Mouse (Mus musculus): ENCODE data around the gene Ccdc102a.

Ccdc102a gene

DNA sequence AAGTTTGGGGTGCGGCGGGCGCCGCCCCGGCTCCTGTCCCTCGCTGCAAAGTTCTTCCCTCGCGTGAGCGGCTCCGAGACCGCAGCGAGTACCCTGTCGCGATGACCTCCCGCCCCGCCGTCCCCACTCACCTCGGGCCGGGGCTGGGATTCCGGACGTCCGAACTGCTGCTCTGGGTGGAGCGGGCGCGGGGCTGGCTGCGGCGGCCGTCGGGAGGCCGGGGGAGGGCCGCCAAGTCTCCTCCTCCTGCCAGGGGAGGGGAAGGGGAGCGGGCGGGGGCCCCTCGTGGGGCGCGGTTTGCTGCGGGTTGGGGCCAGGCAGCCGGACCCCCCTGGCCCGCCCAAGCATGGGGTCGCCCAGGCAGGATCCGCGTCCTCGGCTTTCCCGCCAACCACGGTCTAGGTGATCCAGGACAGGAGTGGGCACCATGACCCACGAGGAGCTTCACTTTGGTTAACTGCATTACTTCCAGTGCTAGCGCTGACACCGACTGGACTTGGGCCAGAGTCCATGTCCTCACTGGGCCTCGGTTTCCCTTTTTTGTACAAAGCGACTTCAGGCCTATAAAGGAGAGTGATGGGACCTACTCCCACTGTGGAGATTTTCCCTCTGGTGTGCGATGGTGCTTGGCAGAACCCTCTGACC, at the start of gene Ccdc102a:
Gene Ccdc102a, minus strand, starts transcription at position 248 of the 645 bp plus-strand sequence.
- peak; percentile 47 for DNase-seq (ENCODE audit: low read depth, low spot score)

DNA sequence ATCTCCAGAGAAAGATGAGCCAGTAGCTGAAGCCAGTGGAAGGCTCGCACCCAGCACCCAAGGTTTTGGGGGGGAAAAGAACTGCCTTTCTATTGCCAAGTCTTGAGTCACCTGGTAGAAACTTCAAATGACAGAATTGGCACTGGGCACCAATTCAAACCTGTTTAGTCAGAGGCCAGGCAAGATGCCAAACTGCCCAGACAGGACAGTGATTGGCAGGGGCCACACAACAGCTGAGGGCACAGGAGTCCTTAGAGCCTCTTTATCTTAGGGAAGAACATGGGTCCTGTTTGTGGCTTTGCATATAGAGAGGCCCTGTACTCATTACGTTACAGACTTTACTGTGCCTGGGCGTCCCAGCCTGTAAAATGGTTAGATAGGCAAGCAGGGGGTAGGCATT, 49.7 kb upstream of the Ccdc102a start:
- no peak for DNase-seq (ENCODE audit: low read depth, low spot score)

DNA sequence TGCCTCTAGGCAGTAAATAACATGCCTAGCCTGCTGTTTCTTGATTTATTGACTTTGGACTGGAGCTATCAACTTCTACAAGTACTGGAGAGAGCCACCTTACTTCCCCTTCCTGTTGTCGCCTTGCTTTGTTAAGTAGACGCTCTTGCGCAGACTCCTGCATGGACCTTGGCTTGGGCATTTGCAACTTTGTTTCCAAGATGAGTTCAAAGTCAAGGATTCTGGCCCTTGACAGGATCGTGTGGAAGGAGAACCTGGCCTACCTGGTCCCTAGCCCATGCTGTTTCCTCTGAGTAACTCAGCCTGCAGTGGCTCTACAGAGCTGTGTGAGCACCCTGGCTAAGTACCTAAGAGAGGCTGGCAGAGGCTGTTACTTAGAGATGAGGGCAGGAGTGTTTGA, 49.2 kb upstream of the Ccdc102a start:
- no peak for DNase-seq (ENCODE audit: low read depth, low spot score)

DNA sequence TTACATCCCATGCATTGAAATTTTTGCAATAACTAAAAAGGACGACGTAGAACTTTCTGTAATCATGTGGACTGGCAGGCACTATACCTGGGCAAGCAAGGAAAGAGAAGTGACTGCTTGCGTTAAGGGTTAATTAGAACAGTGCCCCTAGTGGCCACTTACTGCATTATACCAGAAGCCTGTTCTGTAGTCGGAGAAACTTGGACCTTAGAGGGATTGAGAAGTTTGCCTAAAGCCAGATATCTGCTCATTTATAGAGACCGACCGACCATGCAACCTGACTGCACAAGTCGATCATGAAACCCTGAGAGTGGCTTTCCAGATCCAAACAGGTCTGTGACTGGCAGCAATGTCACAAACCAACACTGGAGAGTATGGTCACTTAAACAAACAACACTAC, 48.7 kb upstream of the Ccdc102a start:
- peak; percentile 65 for DNase-seq (ENCODE audit: low read depth, low spot score)

DNA sequence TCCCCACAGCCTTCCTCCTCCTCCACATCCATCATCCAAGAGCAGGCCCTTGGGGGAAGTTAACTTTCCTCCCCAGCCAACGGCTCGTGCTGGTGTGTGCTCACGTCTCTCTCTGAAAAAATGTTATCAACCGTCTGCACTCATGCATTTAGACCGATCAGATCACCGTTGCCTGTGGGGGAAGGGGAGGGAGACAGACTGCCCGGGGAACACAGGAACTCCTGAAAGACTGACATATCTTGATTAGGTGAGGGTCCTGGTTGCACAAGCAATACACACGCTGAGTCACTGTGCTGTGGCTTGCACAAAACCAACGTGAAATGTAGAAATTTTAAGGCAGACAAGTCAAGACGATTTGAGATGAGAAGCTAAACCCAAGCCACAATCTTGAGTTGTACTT, 46.9 kb upstream of the Ccdc102a start:
- DNase-seq (ENCODE audit: low read depth, low spot score) = no peak

DNA sequence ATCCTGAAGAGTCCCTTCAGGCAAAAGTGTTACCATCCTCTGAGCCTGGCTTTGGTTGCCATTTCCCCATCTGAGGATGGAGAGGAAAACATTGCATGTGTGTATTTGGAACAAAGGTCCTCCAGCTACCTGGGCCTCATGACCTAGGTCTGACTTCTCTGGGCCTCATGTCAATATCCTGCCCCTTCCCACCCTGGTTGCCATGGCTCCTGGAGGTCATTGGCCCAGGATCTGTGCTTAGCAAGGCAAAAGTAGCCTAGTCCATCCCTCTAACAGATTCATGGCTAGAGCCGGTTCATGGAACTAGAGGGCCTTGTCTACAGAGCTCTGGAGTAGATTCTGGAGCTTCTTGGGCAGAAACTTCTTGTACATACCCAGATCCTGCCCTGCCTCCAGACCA, 44.3 kb upstream of the Ccdc102a start:
- DNase-seq (ENCODE audit: low read depth, low spot score) = no peak

DNA sequence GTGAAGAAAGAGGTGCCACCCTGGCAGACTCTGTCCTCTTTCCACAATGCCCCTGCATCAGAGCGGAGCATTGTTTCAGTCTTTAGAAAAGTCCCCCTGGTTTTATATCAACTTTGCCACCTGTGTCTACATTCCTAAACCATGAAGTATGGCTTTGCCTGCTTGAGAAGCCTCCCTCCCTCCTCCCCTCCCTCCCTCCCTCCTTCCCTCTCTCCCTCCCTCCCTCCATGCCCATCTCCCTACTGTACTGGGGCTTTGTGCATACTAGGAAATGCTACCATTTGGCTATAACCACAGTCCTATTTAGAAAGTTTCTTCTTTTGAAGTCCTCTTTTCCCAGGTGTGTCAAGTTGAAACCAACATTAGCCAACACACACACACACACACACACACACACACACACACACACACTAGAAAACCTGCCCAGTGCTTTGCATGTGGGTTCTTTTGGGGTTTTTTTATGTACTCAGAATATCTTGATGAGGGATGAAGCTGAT, 38.2 kb upstream of the Ccdc102a start:
- DNase-seq (ENCODE audit: low read depth, low spot score) = no peak

GRCm38 (mm10) chr8:94954921-94955758, 37.2 kb upstream of the Ccdc102a start:
- peak; percentile 43 for DNase-seq (ENCODE audit: low read depth, low spot score)

GRCm38 (mm10) chr8:94954368-94954737, 36.5 kb upstream of the Ccdc102a start:
- DNase-seq (ENCODE audit: low read depth, low spot score) = no peak

- no peak for DNase-seq (ENCODE audit: low read depth, low spot score)
These were observed 35.9 kb upstream of the Ccdc102a start for GRCm38 (mm10) chr8:94953624-94954367.

DNA sequence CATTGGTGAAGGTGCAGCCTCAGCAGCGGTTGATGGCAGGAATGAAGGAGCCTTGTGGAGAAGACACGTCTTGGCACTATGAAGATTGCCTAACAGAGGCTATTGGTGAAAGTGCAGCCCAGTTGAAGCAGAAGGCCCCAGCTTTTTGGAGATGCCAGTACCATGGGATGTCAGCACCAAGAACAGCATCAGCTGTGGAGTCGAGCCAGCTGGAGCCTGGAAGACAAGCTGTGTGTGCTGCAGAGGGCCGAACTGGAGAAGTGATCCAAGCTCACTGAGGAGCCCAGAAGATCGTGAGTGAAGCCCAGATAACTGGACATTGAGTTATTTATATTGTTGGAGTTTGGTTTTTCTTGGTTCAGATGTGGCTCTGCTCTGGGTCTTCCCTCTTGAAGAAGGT, 34.2 kb upstream of the Ccdc102a start:
- DNase-seq (ENCODE audit: low read depth, low spot score) = no peak

GRCm38 (mm10) chr8:94950458-94950857, 32.6 kb upstream of the Ccdc102a start:
- no peak for DNase-seq (ENCODE audit: low read depth, low spot score)

DNA sequence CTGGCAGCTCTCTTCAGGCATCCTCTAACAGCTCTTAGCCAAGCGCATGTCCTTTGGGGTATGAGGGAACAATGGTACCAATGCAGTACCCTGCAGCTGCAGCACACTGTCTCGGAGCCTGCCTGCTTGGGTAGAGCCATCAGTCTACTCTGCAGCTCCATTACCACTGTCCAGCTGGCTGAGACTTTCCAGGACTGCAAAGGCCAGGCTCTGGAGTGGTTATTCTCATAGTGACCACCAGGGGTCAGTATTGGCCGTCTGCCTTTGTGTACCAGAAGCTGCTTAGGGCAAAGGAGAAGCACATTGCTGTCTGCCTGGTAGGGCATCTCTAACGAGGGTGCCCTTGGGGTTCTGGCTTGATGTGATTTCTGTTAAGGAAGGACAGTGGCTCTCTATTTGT, 32.1 kb upstream of the Ccdc102a start:
- DNase-seq (ENCODE audit: low read depth, low spot score) = peak; percentile 77

- DNase-seq (ENCODE audit: low read depth, low spot score) = peak; percentile 81
These were observed 31.1 kb upstream of the Ccdc102a start for GRCm38 (mm10) chr8:94949010-94949409.

GRCm38 (mm10) chr8:94948421-94948820, 30.5 kb upstream of the Ccdc102a start:
- DNase-seq (ENCODE audit: low read depth, low spot score) = peak; percentile 10

DNA sequence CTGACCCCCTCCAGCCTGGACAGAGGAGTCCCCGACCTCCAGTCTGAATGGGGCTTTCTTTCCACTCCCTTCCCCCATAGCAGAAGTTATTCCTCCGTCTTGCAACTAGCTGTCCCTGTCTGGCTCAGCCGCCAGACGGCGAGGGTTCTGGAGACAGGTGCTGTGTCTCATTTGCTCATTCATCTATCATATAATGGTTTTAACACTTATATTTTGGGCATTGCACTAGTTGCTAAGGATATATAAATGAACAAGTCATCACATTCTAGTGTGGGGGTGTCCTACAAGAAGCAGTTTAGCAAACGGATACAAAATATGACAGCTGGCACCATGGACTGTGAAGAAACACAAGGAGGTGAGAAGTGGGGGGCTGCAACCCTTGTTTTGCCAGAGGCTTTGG, 27.3 kb upstream of the Ccdc102a start:
- no peak for DNase-seq (ENCODE audit: low read depth, low spot score)

DNA sequence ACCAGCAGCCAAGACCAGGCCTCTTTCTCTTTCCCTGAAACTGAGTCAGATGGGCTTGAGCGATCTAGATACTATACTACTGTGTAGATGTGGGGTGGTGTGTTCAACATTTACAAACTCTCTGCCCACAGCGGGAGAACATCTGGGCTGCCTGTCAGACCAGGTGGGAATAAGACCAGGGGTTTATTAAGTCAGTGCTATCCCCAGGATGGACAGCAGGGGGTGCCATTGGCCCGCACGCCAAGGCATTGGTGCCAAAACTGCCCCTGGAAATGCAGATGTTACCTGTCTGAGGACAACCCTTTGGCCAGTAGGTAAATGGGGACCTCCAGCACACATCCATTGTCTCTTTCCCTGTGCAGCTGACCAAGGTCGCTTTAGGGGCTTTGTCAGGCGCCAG, 24.7 kb upstream of the Ccdc102a start:
- peak; percentile 62 for DNase-seq (ENCODE audit: low read depth, low spot score)

DNA sequence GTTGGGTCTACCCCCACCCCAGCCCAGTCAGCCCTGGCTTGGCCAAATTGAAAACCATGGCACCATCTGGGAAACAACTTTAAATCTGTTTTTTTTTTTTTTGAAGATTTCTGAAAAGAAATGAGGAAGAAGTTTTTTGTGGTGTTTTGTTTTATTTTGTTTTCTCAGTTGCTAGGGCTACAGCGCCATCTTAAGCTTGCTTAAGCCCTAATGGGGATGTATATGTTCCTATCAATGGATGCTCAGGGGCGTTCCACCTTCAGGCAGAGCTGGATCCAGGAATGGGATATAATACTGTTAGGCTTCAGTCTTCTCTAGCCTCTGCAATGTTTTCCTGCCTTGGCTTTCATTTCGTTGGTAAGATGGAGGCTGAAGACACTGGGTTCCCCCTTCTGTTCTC, 17.3 kb upstream of the Ccdc102a start:
- no peak for DNase-seq (ENCODE audit: low read depth, low spot score)

GRCm38 (mm10) chr8:94933918-94934317, 16.0 kb upstream of the Ccdc102a start:
- DNase-seq (ENCODE audit: low read depth, low spot score) = no peak

GRCm38 (mm10) chr8:94928227-94928626, 10.3 kb upstream of the Ccdc102a start:
- no peak for DNase-seq (ENCODE audit: low read depth, low spot score)

- DNase-seq (ENCODE audit: low read depth, low spot score) = no peak
These were observed 5.5 kb upstream of the Ccdc102a start, which contains the start of gene Adgrg5 for GRCm38 (mm10) chr8:94923405-94923804. Gene Adgrg5 (plus strand): TSS chr8:94923694.

- peak; percentile 76 for DNase-seq (ENCODE audit: low read depth, low spot score)
These were observed 4.7 kb upstream of the Ccdc102a start for GRCm38 (mm10) chr8:94922602-94923001.
